Mouse (Mus musculus) liver, embryonic 16.5 days (tissue): ENCODE data around the gene Rbl1. TPM values are rescaled to one million over a fixed set of nuclear protein-coding genes. Genes with fewer than 3 reads are reported as not detected.
A peak's percentile ranks its signal among the peaks of the same experiment; 100 is the strongest.

Experiments used
- ATAC-seq: fragments of 200-750 bp; cut with Nextera tagmentation; 2 replicates; pipeline ENCODE4 v1.8.0; 2017; ENCODE audit warnings: low read depth, mild to moderate bottlenecking, moderate number of reproducible peaks, moderate library complexity
- H3K27ac ChIP-seq: fragments of 300-500 bp; sonication (generic); 2 replicates; pipeline ENCODE4 v1.5.1; 2014; ENCODE audit warnings: mild to moderate bottlenecking, low read length
- H3K27me3 ChIP-seq: fragments of 300-500 bp; sonication (generic); 2 replicates; pipeline ENCODE4 v1.6.1; 2014; ENCODE audit warnings: low read depth, low read length, mixed read lengths; ENCODE audit not compliant: control insufficient read depth, insufficient read depth
- H3K36me3 ChIP-seq: fragments of 300-500 bp; sonication (generic); 2 replicates; pipeline ENCODE4 v1.6.1; 2014; ENCODE audit warnings: mild to moderate bottlenecking; ENCODE audit not compliant: control insufficient read depth, insufficient read depth
- H3K4me1 ChIP-seq: fragments of 300-500 bp; sonication (generic); 2 replicates; pipeline ENCODE4 v1.6.1; 2014; ENCODE audit warnings: low read depth, low read length, mixed read lengths; ENCODE audit not compliant: control insufficient read depth
- H3K4me2 ChIP-seq: fragments of 300-500 bp; sonication (generic); 2 replicates; pipeline ENCODE4 v1.6.1; 2014; ENCODE audit warnings: low read depth, low read length, mixed read lengths
- H3K4me3 ChIP-seq: fragments of 300-500 bp; sonication (generic); 2 replicates; pipeline ENCODE4 v1.5.1; 2014; ENCODE audit warnings: low read depth, mild to moderate bottlenecking, low read length
- H3K9ac ChIP-seq: fragments of 300-500 bp; sonication (generic); 2 replicates; pipeline ENCODE4 v1.6.1; 2014; ENCODE audit warnings: low read depth, low read length
- H3K9me3 ChIP-seq: fragments of 300-500 bp; sonication (generic); replicated peaks from 2 replicates; pipeline ENCODE4 v1.6.1; 2016; ENCODE audit warnings: low read length; ENCODE audit not compliant: control insufficient read depth
- WGBS: fragments of 180-500 bp; shearing (Covaris S2); extraction: QIAGEN DNeasy Blood & Tissue Kit; methylation state at CpG from one replicate; pipeline ENCODE4 v1.1.7; 2014; ENCODE audit not compliant: insufficient replicate concordance; 5-methylcytosine and 5-hydroxymethylcytosine counted together
- polyA plus RNA-seq: library from polyadenylated mRNA; unstranded; fragments of >200 nt; fragmentation: Nextera tagmentation; extraction: Ambion mirVana; gene quantifications from 2 replicates; pipeline ENCODE4 v1.2.1, GENCODE M21; 2015

Rbl1 gene
- polyA plus RNA-seq, 1 experiment from 2014 or later = 17.0 TPM

GRCm38 (mm10) chr2:157139251-157139802 lies 65.0 kb downstream of the Rbl1 start:
- Histone ChIP-seq H3K9me3 (no peaks in the 10 kb centered on the region), H3K4me1 (peaks cover 10% of the 10 kb centered on the region), H3K4me2 (no peak overlapping the region), H3K36me3 (no peaks in the 10 kb centered on the region), H3K4me3 (no peak overlapping the region), H3K27me3 (no peaks in the 10 kb centered on the region), H3K9ac (no peak overlapping the region), H3K27ac (no peak overlapping the region)
- WGBS = 47% methylated on average over 5 of the region's 5 CpGs
- no peak for ATAC-seq

GRCm38 (mm10) chr2:157138808-157139207 lies 65.5 kb downstream of the Rbl1 start:
- H3K27ac ChIP-seq = no peak overlapping the region
- H3K9ac ChIP-seq = no peak overlapping the region
- no peak overlapping the region for H3K4me3 ChIP-seq
- no peak overlapping the region for H3K4me2 ChIP-seq
- no peaks in the 10 kb centered on the region for H3K9me3 ChIP-seq
- no peaks in the 10 kb centered on the region for H3K36me3 ChIP-seq
- ATAC-seq = no peak
- H3K4me1 ChIP-seq = peaks cover 13% of the 10 kb centered on the region
- no peaks in the 10 kb centered on the region for H3K27me3 ChIP-seq
- WGBS = 40% methylated on average over 5 of the region's 5 CpGs

- H3K4me1 ChIP-seq = peaks cover 19% of the 10 kb centered on the region
- 0 out of 2 replicates have a peak overlapping the region, but pooled peaks have one; percentile 10 for H3K27ac ChIP-seq
- WGBS = 40% methylated on average over 9 of the region's 9 CpGs
- H3K36me3 ChIP-seq = no peaks in the 10 kb centered on the region
- H3K4me3 ChIP-seq = no peak overlapping the region
- H3K9ac ChIP-seq = no peak overlapping the region
- no peaks in the 10 kb centered on the region for H3K27me3 ChIP-seq
- H3K9me3 ChIP-seq = no peaks in the 10 kb centered on the region
- no peak for ATAC-seq
- H3K4me2 ChIP-seq = no peak overlapping the region
Measured at GRCm38 (mm10) chr2:157137959-157138731, 66.2 kb downstream of the Rbl1 start.

GRCm38 (mm10) chr2:157136646-157137045 lies 67.7 kb downstream of the Rbl1 start:
- no peak overlapping the region for H3K27ac ChIP-seq

DNA sequence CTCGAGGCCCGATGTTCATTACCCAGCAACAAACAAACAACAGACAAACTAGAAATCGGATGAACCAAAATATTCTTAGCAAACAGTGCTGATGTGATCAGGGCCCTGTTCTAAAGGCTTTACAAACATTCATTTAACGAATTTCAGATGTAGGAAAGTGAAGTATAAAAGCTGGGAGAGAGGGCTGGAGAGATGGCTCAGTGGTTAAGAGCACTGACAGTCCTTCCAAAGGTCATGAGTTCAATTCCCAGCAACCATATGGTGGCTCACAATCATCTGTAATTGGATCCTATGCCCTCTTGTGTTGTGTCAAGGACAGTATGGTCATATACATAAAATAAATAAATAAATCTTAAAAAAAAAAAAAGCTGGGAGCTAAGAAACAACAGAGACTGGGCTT lies 68.2 kb downstream of the Rbl1 start:
- H3K36me3 ChIP-seq = no peaks in the 10 kb centered on the region
- no peak overlapping the region for H3K9ac ChIP-seq
- H3K9me3 ChIP-seq = no peaks in the 10 kb centered on the region
- ATAC-seq = no peak
- no peak overlapping the region for H3K27ac ChIP-seq
- H3K4me1 ChIP-seq = peaks cover 25% of the 10 kb centered on the region
- H3K4me2 ChIP-seq = no peak overlapping the region
- no peak overlapping the region for H3K4me3 ChIP-seq
- no peaks in the 10 kb centered on the region for H3K27me3 ChIP-seq
- 83% methylated on average over 4 of the region's 4 CpGs for WGBS

More at GRCm38 (mm10) chr2:157136646-157137045, 67.7 kb downstream of the Rbl1 start:
- Histone ChIP-seq H3K4me1 (peaks cover 25% of the 10 kb centered on the region), H3K9ac (no peak overlapping the region), H3K4me2 (no peak overlapping the region), H3K9me3 (no peaks in the 10 kb centered on the region), H3K36me3 (no peaks in the 10 kb centered on the region), H3K27me3 (no peaks in the 10 kb centered on the region), H3K4me3 (no peak overlapping the region)
- no peak for ATAC-seq
- 45% methylated on average over 2 of the region's 2 CpGs for WGBS

DNA sequence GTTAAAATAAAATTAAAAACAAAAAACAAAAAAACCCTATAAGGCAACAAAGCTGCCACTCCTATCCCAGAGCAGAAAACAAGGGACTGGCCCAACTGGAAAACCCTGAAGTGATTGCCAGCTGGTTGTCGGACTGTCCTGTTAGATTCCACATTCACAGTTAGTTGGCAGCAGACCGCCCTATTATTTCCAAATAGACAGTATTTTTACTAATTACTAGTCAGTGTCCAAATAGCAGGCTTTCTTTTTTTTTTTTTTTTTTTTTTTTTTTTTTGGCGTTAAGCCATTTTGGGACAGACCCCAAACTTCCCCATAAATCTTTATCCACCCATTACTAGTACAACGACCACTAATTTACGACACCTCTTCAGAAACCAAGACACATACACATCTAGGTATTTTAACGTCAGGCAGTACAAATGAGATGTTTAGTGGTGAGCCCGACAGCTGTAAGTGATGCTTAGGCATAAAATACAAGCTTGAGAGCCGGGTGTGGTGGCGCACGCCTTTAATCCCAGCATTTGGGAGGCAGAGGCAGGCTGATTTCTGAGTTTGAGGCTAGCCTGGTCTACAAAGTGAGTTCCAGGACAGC lies 68.7 kb downstream of the Rbl1 start:
- peak overlapping the region; percentile 97 for H3K4me2 ChIP-seq
- WGBS = 77% methylated on average over 10 of the region's 10 CpGs
- ATAC-seq = no peak
- peak overlapping the region; percentile 87 for H3K4me3 ChIP-seq
- no peaks in the 10 kb centered on the region for H3K36me3 ChIP-seq
- no peaks in the 10 kb centered on the region for H3K27me3 ChIP-seq
- H3K4me1 ChIP-seq = peaks cover 25% of the 10 kb centered on the region
- peak overlapping the region; percentile 63 for H3K9ac ChIP-seq
- H3K9me3 ChIP-seq = no peaks in the 10 kb centered on the region
- peak overlapping the region; percentile 89 for H3K27ac ChIP-seq

DNA sequence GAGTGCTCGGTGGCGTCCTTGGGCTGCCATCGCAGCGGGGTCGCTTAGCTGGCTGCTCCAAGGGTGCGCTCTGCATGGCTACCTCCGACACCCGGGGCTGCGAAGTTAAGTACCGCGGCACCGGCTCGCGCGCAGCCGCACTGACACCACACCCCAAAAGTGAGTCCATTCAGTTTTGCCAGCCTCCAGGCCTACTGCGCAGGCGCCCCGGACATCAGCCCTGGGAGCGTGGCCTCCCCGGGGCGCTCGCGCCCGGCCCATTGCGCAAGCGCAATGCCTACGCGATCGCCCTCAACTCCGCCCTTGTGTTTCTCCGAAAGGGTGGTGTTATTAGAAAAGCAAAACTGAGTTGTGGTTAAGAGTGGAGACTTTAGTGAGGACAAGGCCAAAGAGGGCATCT lies 69.3 kb downstream of the Rbl1 start, which contains the start of gene Samhd1:
Gene Samhd1, minus strand, starts transcription at position 252 of the 400 bp plus-strand sequence.
- peak within 1 kb of the TSS; percentile 83 for H3K9ac ChIP-seq
- H3K27ac ChIP-seq = peak within 1 kb of the TSS; percentile 89
- H3K4me3 ChIP-seq = peak within 1 kb of the TSS; percentile 87
- H3K36me3 ChIP-seq = no peaks in the 10 kb centered on the region
- H3K4me2 ChIP-seq = peak within 1 kb of the TSS; percentile 97
- ATAC-seq = peak; percentile 97
- H3K27me3 ChIP-seq = no peaks in the 10 kb centered on the region
- H3K9me3 ChIP-seq = no peaks in the 10 kb centered on the region
- WGBS = under 1% methylated on average over 32 of the region's 32 CpGs
- peaks cover 28% of the 10 kb centered on the region for H3K4me1 ChIP-seq

- peaks cover 28% of the 10 kb centered on the region for H3K4me1 ChIP-seq
- H3K9ac ChIP-seq = peak overlapping the region; percentile 83
- no peaks in the 10 kb centered on the region for H3K9me3 ChIP-seq
- ATAC-seq = peak; percentile 36
- WGBS = under 1% methylated on average over 25 of the region's 25 CpGs
- H3K4me3 ChIP-seq = peak overlapping the region; percentile 87
- H3K27ac ChIP-seq = peak overlapping the region; percentile 83
- H3K4me2 ChIP-seq = peak overlapping the region; percentile 97
- H3K36me3 ChIP-seq = no peaks in the 10 kb centered on the region
- no peaks in the 10 kb centered on the region for H3K27me3 ChIP-seq
Measured at GRCm38 (mm10) chr2:157134479-157134931, 69.8 kb downstream of the Rbl1 start.
